Mouse (Mus musculus): ENCODE data around the gene Gm10715. TPM values are rescaled to one million over a fixed set of nuclear protein-coding genes. Genes with fewer than 3 reads are reported as not detected.

The Gm10715 gene
- not detected in 2 replicates for polyA plus RNA-seq (2012; rRNA removed)

DNA sequence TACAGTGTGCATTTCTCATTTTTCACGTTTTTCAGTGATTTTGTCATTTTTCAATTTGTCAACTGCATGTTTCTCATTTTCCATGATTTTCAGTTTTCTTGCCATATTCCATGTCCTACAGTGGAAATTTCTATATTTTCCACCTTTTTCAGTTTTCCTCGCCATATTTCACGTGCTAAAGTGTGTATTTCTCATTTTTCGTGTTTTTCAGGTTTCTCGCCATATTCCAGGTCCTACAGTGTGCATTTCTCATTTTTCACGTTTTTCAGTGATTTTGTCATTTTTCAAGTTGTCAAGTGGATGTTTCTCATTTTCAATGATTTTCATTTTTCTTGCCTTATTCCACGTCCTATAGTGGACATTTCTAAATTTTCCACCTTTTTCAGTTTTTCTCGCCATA, at the start of gene Gm10715:
Gene Gm10715 (plus strand): TSS at position 301 of the 400 bp plus-strand sequence.

DNA sequence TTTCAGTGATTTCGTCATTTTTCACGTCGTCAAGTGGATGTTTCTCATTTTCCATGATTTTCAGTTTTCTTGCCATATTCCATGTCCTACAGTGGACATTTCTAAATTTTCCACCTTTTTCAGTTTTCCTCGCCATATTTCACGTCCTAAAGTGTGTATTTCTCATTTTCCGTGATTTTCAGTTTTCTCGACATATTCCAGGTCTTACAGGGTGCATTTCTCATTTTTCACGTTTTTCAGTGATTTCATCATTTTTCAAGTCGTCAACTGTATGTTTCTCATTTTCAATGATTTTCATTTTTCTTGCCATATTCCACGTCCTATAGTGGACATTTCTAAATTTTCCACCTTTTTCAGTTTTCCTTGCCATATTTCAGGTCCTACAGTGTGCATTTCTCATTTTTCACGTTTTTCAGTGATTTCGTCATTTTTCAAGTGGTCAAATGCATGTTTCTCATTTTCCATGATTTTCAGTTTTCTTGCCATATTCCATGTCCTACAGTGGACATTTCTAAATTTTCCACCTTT, 36.2 kb upstream of the Gm10715 start, which contains the start of gene Gm10722:
Gene Gm10722 (plus strand): TSS at position 478 of the 528 bp plus-strand sequence.

DNA sequence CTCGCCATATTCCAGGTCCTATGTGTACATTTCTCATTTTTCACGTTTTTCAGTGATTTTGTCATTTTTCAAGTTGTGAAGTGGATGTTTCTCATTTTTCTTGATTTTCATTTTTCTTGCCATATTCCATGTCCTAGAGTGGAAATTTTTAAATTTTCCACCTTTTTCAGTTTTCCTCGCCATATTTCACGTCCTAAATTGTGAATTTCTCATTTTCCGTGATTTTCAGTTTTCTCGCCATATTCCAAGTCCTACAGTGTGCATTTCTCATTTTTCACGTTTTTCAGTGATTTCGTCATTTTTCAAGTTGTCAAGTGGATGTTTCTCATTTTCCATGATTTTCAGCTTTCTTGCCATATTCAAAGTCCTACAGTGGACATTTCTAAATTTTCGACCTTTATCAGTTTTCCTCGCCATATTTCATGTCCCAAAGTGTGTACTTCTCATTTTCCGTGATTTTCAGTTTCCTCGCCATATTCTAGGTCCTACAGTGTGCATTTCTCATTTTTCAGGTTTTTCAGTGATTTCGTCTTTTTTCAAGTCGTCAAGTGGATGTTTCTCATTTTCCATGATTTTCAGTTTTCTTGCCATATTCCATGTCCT, 33.8 kb upstream of the Gm10715 start, which contains the start of gene Gm11168:
Gene Gm11168 (plus strand): TSS at position 553 of the 603 bp plus-strand sequence.

DNA sequence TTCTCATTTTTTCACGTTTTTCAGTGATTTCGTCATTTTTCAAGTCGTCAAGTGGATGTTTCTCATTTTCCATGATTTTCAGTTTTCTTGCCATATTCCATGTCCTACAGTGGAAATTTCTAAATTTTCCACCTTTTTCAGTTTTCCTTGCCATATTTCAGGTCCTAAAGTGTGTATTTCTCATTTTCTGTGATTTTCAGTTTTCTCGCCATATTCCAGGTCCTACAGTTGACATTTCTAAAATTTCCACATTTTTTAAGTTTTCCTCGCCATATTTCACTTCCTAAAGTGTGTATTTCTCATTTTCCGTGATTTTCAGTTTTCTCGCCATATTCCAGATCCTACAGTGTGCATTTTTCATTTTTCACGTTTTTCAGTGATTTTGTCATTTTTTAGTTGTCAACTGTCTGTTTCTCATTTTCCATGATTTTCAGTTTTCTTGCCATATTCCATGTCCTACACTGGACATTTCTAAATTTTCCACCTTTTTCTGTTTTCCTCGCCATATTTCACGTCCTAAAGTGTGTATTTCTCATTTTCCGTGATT, 23.9 kb upstream of the Gm10715 start, which contains the start of gene Gm10721:
Gene Gm10721 (plus strand): TSS at position 408 of the 547 bp plus-strand sequence.

DNA sequence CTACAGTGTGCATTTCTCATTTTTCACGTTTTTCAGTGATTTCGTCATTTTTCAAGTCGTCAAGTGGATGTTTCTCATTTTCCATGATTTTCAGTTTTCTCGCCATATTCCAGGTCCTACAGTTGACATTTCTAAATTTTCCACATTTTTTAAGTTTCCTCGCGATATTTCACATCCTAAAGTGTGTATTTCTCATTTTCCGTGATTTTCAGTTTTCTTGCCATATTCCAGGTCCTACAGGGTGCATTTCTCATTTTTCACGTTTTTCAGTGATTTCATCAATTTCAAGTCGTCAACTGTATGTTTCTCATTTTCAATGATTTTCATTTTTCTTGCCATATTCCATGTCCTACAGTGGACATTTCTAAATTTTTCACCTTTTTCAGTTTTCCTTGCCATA, 21.3 kb upstream of the Gm10715 start, which contains the start of gene Gm10720:
Gene Gm10720 (plus strand): TSS at position 301 of the 400 bp plus-strand sequence.

DNA sequence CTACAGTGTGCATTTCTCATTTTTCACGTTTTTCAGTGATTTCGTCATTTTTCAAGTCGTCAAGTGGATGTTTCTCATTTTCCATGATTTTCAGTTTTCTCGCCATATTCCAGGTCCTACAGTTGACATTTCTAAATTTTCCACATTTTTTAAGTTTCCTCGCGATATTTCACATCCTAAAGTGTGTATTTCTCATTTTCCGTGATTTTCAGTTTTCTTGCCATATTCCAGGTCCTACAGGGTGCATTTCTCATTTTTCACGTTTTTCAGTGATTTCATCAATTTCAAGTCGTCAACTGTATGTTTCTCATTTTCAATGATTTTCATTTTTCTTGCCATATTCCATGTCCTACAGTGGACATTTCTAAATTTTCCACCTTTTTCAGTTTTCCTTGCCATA, 19.6 kb upstream of the Gm10715 start, which contains the start of gene Gm10719:
Gene Gm10719 (plus strand): TSS at position 301 of the 400 bp plus-strand sequence.

DNA sequence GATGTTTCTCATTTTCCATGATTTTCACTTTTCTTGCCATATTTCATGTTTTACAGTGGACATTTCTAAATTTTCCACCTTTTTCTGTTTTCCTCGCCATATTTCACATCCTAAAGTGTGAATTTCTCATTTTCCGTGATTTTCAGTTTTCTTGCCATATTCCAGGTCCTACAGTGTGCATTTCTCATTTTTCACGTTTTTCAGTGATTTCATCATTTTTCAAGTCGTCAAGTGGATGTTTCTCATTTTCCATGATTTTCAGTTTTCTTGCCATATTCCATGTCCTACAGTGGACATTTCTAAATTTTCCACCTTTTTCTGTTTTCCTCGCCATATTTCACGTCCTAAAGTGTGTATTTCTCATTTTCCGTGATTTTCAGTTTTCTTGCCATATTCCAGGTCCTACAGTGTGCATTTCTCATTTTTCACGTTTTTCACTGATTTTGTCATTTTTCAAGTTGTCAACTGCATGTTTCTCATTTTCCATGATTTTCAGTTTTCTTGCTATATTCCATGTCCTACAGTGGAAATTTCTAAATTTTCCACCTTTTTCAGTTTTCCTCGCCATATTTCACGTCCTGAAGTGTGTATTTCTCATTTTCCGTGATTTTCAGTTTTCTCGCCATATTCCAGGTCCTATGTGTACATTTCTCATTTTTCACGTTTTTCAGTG, 13.2 kb upstream of the Gm10715 start, which contains the start of gene Gm10718:
Gene Gm10718 (plus strand): TSS at position 236 of the 673 bp plus-strand sequence.

DNA sequence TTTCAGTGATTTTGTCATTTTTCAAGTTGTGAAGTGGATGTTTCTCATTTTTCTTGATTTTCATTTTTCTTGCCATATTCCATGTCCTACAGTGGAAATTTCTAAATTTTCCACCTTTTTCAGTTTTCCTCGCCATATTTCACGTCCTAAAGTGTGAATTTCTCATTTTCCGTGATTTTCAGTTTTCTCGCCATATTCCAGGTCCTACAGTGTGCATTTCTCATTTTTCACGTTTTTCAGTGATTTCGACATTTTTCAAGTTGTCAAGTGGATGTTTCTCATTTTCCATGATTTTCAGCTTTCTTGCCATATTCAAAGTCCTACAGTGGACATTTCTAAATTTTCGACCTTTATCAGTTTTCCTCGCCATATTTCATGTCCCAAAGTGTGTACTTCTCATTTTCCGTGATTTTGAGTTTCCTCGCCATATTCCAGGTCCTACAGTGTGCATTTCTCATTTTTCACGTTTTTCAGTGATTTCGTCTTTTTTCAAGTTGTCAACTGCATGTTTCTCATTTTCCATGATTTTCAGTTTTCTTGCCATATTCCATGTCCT, 11.7 kb upstream of the Gm10715 start, which contains the start of gene Gm10717:
Gene Gm10717 (plus strand): TSS at position 506 of the 556 bp plus-strand sequence.

DNA sequence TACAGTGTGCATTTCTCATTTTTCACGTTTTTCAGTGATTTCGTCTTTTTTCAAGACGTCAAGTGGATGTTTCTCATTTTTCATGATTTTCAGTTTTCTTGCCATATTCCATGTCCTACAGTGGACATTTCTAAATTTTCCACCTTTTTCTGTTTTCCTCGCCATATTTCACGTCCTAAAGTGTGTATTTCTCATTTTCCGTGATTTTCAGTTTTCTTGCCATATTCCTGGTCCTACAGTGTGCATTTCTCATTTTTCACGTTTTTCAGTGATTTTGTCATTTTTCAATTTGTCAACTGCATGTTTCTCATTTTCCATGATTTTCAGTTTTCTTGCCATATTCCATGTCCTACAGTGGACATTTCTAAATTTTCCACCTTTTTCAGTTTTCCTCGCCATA, 2.4 kb upstream of the Gm10715 start, which contains the start of gene Gm17535:
Gene Gm17535 (plus strand): TSS at position 301 of the 400 bp plus-strand sequence.

Other genes with a start within 250 kb of the Gm10715 start
- gene Gm10722, start 36.0 kb upstream of the Gm10715 start, polyA plus RNA-seq (2012; rRNA removed) = not detected in 2 replicates
- gene Gm11168, start 33.5 kb upstream of the Gm10715 start, polyA plus RNA-seq (2012; rRNA removed) = not detected in 2 replicates
- not detected in 2 replicates for gene Gm10721, start 23.7 kb upstream of the Gm10715 start, polyA plus RNA-seq (2012; rRNA removed)
- not detected in 2 replicates for gene Gm10720, start 21.2 kb upstream of the Gm10715 start, polyA plus RNA-seq (2012; rRNA removed)
- not detected in 2 replicates for gene Gm10719, start 19.5 kb upstream of the Gm10715 start, polyA plus RNA-seq (2012; rRNA removed)
- not detected in 2 replicates for gene Gm10718, start 13.3 kb upstream of the Gm10715 start, polyA plus RNA-seq (2012; rRNA removed)
- not detected in 2 replicates for gene Gm10717, start 11.5 kb upstream of the Gm10715 start, polyA plus RNA-seq (2012; rRNA removed)
- gene Gm17535, start 2.3 kb upstream of the Gm10715 start, polyA plus RNA-seq (2012; rRNA removed) = not detected in 2 replicates

All from stomach, adult 2 months (tissue).